Mouse (Mus musculus): Measurements from ENCODE around the gene Aox2. TPM values are rescaled to one million over a fixed set of nuclear protein-coding genes. Genes with fewer than 3 reads are reported as not detected.

The Aox2 gene
- polyA plus RNA-seq, 1 experiment from 2014 or later = 0.15 TPM

- no peak for ATAC-seq (ENCODE audit: insufficient number of reproducible peaks, insufficient read depth, low FRiP score, low TSS enrichment)
- Histone ChIP-seq H3K9me3 (no peaks in the 10 kb centered on the region), H3K9ac (no peak overlapping the region), H3K27ac (no peak overlapping the region), H3K4me2 (replicated peaks) (no peak overlapping the region), H3K27me3 (no peaks in the 10 kb centered on the region), H3K4me3 (no peak overlapping the region), H3K36me3 (no peaks in the 10 kb centered on the region), H3K4me1 (0 out of 2 replicates have a peak, but pooled peaks cover 4% of the 10 kb centered on the region)
- 87% methylated on average over 8 of the region's 8 CpGs for WGBS
Measured at GRCm38 (mm10) chr1:58308594-58308993, 30.5 kb downstream of the Aox2 start.

GRCm38 (mm10) chr1:58309853-58310252 lies 31.7 kb downstream of the Aox2 start:
- Histone ChIP-seq H3K4me2 (replicated peaks) (no peak overlapping the region), H3K27me3 (no peaks in the 10 kb centered on the region), H3K9me3 (no peaks in the 10 kb centered on the region), H3K4me1 (no peaks in the 10 kb centered on the region), H3K4me3 (no peak overlapping the region), H3K36me3 (no peaks in the 10 kb centered on the region), H3K27ac (no peak overlapping the region), H3K9ac (no peak overlapping the region)
- no peak for ATAC-seq (ENCODE audit: insufficient number of reproducible peaks, insufficient read depth, low FRiP score, low TSS enrichment)
- WGBS = 82% methylated on average over 4 of the region's 4 CpGs

GRCm38 (mm10) chr1:58311221-58311864 lies 33.2 kb downstream of the Aox2 start:
- H3K27ac ChIP-seq = no peak overlapping the region
- no peak overlapping the region for H3K4me2 ChIP-seq (replicated peaks)
- no peak overlapping the region for H3K4me3 ChIP-seq
- WGBS = 83% methylated on average over 7 of the region's 7 CpGs
- H3K36me3 ChIP-seq = no peaks in the 10 kb centered on the region
- H3K9me3 ChIP-seq = no peaks in the 10 kb centered on the region
- ATAC-seq (ENCODE audit: insufficient number of reproducible peaks, insufficient read depth, low FRiP score, low TSS enrichment) = no peak
- H3K9ac ChIP-seq = no peak overlapping the region
- no peaks in the 10 kb centered on the region for H3K27me3 ChIP-seq
- H3K4me1 ChIP-seq = no peaks in the 10 kb centered on the region

- Histone ChIP-seq H3K4me2 (replicated peaks) (no peak overlapping the region), H3K4me3 (no peak overlapping the region), H3K27ac (no peak overlapping the region), H3K9me3 (no peaks in the 10 kb centered on the region), H3K9ac (no peak overlapping the region), H3K36me3 (no peaks in the 10 kb centered on the region), H3K27me3 (no peaks in the 10 kb centered on the region), H3K4me1 (no peaks in the 10 kb centered on the region)
- WGBS = 88% methylated on average over 8 of the region's 8 CpGs
- ATAC-seq (ENCODE audit: insufficient number of reproducible peaks, insufficient read depth, low FRiP score, low TSS enrichment) = no peak
Measured at GRCm38 (mm10) chr1:58313173-58313572, 35.0 kb downstream of the Aox2 start.

DNA sequence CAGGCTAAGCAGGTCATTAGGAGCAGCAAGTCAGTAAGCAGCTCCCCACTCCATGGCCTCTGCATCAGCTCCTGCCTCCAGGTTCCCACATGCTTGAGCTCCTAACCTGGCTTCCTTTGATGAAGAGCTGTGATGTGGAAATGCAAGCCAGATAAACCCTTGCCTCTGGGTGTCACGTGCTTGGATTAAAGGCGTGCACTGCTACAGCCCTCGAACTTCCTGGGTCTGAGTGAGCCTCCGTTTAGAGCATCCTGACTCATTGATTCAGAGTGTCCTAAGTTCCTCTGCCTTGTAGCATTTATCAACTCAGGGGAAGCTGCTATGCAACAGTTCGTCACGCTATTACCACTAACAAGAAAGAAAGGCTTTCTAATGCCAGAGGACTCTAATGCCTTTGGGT lies 37.4 kb downstream of the Aox2 start:
- 70% methylated on average over 6 of the region's 6 CpGs for WGBS
- Histone ChIP-seq H3K27me3 (no peaks in the 10 kb centered on the region), H3K4me3 (no peak overlapping the region), H3K9ac (no peak overlapping the region), H3K36me3 (no peaks in the 10 kb centered on the region), H3K27ac (no peak overlapping the region), H3K4me2 (replicated peaks) (no peak overlapping the region), H3K4me1 (no peaks in the 10 kb centered on the region), H3K9me3 (no peaks in the 10 kb centered on the region)
- no peak for ATAC-seq (ENCODE audit: insufficient number of reproducible peaks, insufficient read depth, low FRiP score, low TSS enrichment)

DNA sequence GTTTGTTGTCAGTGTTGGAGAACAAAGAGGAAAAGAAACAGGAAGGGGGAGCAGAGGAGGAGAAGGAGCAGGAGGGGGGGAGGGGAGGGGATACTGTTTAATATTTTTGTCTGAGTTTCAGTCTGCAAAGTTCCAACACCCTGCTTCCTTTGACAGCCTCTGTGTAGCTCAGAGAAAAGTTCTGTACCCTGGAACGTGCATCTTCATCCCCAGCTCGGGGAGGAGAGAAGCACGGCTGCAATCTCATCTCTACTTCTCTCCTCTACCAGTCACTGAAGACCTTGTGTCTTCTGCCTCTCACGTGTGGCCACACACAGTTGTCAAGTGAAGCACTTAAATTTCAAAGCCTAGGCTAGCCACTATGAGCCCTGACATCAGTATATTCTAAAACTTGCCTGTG lies 55.1 kb downstream of the Aox2 start:
- peak overlapping the region; percentile 10; the same call in 1 of the 2 replicates for H3K9ac ChIP-seq
- ATAC-seq (ENCODE audit: insufficient number of reproducible peaks, insufficient read depth, low FRiP score, low TSS enrichment) = no peak
- H3K4me3 ChIP-seq = 0 out of 2 replicates have a peak overlapping the region, but pooled peaks have one; percentile 9

DNA sequence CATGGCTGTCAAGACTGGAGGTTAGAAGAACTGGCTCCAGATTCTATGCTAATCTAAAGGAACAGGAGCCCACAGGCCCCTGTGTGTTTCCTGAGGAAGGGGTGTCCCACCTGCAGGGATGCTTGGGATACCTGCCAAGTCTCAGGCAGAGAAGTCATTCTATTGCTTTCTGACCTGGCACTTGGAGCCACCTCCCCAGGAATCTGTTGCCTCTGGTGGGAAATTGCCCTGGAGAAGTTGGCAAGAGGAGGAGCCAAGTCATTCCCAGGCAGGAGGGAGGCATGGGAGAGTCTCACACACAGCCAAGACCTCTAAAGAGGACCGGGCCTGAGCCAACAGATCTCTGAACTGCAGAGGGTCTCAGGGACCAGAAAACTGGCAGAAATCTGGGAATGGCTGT lies 61.8 kb downstream of the Aox2 start:
- WGBS = 73% methylated on average over 1 of the region's 1 CpGs

More for the DNA sequence above, 55.1 kb downstream of the Aox2 start:
- H3K4me2 ChIP-seq (replicated peaks) = peak overlapping the region; percentile 37
- peaks cover 7% of the 10 kb centered on the region; the same call in 1 of the 2 replicates for H3K4me1 ChIP-seq
- H3K27ac ChIP-seq = no peak overlapping the region
- no peaks in the 10 kb centered on the region for H3K27me3 ChIP-seq
- H3K36me3 ChIP-seq = no peaks in the 10 kb centered on the region
- 35% methylated on average over 4 of the region's 4 CpGs for WGBS
- no peaks in the 10 kb centered on the region for H3K9me3 ChIP-seq

GRCm38 (mm10) chr1:58341576-58341975 lies 63.5 kb downstream of the Aox2 start:
- no peak overlapping the region for H3K4me2 ChIP-seq (replicated peaks)
- WGBS = 28% methylated on average over 7 of the region's 7 CpGs

More for the DNA sequence above, 61.8 kb downstream of the Aox2 start:
- Histone ChIP-seq H3K4me3 (no peak overlapping the region), H3K4me2 (replicated peaks) (no peak overlapping the region), H3K27me3 (no peaks in the 10 kb centered on the region), H3K9me3 (no peaks in the 10 kb centered on the region), H3K4me1 (no peaks in the 10 kb centered on the region), H3K36me3 (no peaks in the 10 kb centered on the region), H3K27ac (no peak overlapping the region), H3K9ac (no peak overlapping the region)
- ATAC-seq (ENCODE audit: insufficient number of reproducible peaks, insufficient read depth, low FRiP score, low TSS enrichment) = no peak

DNA sequence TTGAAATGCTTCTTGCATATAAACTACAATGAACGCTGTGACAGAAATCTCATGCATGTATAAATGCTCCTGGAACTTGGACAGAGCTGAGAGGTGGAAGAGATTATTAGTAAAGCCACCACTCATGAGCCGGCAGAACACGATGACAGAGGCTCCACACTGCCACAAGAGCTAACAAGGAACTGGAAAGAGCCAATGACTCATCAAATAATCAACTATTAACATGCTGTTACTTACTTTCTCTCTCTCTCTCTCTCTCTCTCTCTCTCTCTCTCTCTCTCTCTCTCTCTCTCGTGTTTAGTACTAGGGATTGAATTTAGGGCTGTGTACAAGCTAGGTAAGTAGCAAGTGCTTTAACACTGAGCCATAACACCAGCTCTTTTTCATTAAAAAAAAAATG lies 65.7 kb downstream of the Aox2 start:
- H3K4me1 ChIP-seq = no peaks in the 10 kb centered on the region
- H3K9me3 ChIP-seq = no peaks in the 10 kb centered on the region
- no peak overlapping the region for H3K4me3 ChIP-seq
- no peak overlapping the region for H3K27ac ChIP-seq
- ATAC-seq (ENCODE audit: insufficient number of reproducible peaks, insufficient read depth, low FRiP score, low TSS enrichment) = no peak
- H3K36me3 ChIP-seq = no peaks in the 10 kb centered on the region
- no peak overlapping the region for H3K4me2 ChIP-seq (replicated peaks)
- WGBS = 78% methylated on average over 4 of the region's 4 CpGs
- no peaks in the 10 kb centered on the region for H3K27me3 ChIP-seq
- H3K9ac ChIP-seq = no peak overlapping the region

More at GRCm38 (mm10) chr1:58341576-58341975, 63.5 kb downstream of the Aox2 start:
- Histone ChIP-seq H3K4me3 (no peak overlapping the region), H3K4me1 (no peaks in the 10 kb centered on the region), H3K27ac (no peak overlapping the region), H3K9me3 (no peaks in the 10 kb centered on the region), H3K27me3 (no peaks in the 10 kb centered on the region), H3K36me3 (no peaks in the 10 kb centered on the region), H3K9ac (no peak overlapping the region)
- ATAC-seq (ENCODE audit: insufficient number of reproducible peaks, insufficient read depth, low FRiP score, low TSS enrichment) = no peak

DNA sequence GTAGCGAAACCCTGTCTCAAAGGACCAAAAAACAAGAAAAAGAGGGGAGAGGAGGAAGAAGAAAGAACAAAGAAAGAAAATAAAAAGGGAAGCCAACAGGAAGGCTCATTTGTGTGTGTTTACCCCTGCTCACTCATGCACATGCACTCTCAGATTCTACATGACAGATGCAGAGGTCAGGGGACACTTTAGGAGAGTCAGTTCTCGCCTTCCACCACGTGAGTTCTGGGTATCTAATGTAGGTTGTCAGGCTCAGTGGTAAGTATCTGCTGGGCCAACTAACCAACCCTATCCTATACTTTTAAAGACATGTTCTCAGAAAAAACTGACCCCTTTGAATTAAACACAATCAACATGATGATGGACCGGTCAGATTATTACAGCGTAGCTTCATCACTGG lies 66.4 kb downstream of the Aox2 start:
- 79% methylated on average over 5 of the region's 5 CpGs for WGBS

DNA sequence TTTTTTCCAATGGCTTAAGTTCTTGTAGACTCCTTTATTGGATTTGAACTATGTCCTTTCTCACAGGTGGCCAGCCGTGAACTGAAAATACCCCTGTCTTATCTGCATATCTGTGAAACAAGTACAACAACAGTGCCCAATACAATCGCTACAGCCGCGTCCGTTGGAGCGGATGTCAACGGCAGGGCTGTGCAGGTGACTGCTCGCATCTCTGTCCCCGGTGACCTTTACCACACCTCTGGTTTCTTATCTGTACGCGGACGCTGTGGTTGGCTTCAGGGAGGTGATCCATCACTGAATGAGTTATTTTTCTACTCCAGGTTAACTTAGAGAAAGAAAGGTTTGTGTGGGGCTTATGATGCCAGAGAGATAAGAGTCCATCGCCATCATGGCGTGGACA lies 68.0 kb downstream of the Aox2 start:
- no peak overlapping the region for H3K9ac ChIP-seq
- H3K27me3 ChIP-seq = no peaks in the 10 kb centered on the region
- no peak overlapping the region for H3K27ac ChIP-seq
- H3K4me1 ChIP-seq = no peaks in the 10 kb centered on the region
- 92% methylated on average over 14 of the region's 14 CpGs for WGBS
- H3K4me2 ChIP-seq (replicated peaks) = no peak overlapping the region
- H3K9me3 ChIP-seq = no peaks in the 10 kb centered on the region
- H3K36me3 ChIP-seq = no peaks in the 10 kb centered on the region
- no peak overlapping the region for H3K4me3 ChIP-seq
- no peak for ATAC-seq (ENCODE audit: insufficient number of reproducible peaks, insufficient read depth, low FRiP score, low TSS enrichment)

More for the DNA sequence above, 66.4 kb downstream of the Aox2 start:
- no peaks in the 10 kb centered on the region for H3K9me3 ChIP-seq
- no peak overlapping the region for H3K27ac ChIP-seq
- no peak overlapping the region for H3K9ac ChIP-seq
- H3K4me2 ChIP-seq (replicated peaks) = no peak overlapping the region
- no peak for ATAC-seq (ENCODE audit: insufficient number of reproducible peaks, insufficient read depth, low FRiP score, low TSS enrichment)
- H3K27me3 ChIP-seq = no peaks in the 10 kb centered on the region
- H3K36me3 ChIP-seq = no peaks in the 10 kb centered on the region
- no peak overlapping the region for H3K4me3 ChIP-seq
- no peaks in the 10 kb centered on the region for H3K4me1 ChIP-seq

- no peaks in the 10 kb centered on the region; the same call in 1 of the 2 replicates for H3K4me1 ChIP-seq
- 84% methylated on average over 6 of the region's 6 CpGs for WGBS
- no peaks in the 10 kb centered on the region for H3K9me3 ChIP-seq
- no peaks in the 10 kb centered on the region for H3K27me3 ChIP-seq
- no peak overlapping the region for H3K4me2 ChIP-seq (replicated peaks)
- no peak overlapping the region for H3K27ac ChIP-seq
- ATAC-seq (ENCODE audit: insufficient number of reproducible peaks, insufficient read depth, low FRiP score, low TSS enrichment) = no peak
- H3K9ac ChIP-seq = no peak overlapping the region
- no peak overlapping the region for H3K4me3 ChIP-seq
- no peaks in the 10 kb centered on the region for H3K36me3 ChIP-seq
Measured at GRCm38 (mm10) chr1:58348712-58349111, 70.6 kb downstream of the Aox2 start.

All from embryonic facial prominence, embryonic 12.5 days (tissue).